Mouse (Mus musculus): ENCODE measurements at regions not wholly inside any gene's neighbourhood (a gene's known extent, or its start where the extent isn't known, plus 50 kb on each side); places are given as distances from the start of the nearest gene placed in this dataset.

DNA sequence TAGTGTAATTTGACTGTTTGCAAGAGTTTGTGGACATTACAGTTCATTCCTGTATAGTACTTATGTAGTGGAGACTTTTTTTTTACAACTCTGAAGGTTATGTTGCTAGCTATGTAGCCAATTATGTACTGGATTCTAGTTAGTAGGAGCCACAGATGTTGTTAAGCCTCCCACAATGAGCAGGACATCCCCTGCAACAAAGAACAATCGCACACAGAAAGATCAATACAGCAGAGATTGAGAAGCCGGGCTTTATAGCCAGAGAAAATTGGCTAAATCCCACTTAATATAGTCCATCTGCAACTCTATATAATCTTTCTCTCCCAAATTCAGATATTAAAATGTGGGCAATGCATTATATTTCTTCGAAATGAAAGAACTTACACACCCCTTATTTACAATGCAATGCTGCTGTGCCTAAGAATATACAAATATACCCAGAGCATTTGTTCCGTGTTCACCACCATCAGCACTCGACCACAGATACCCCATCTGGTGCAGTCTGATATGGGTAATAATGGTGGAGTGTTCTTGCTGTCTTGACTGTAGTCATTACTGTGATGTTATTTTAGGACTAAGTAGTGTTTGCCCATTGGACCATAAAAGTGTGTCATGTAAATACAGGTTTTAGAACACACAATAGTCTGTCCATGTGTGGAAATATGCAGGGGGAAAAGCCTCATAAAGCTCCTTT is 1351.9 kb upstream of the Zeb2 start:
- no peak for DNase-seq

DNA sequence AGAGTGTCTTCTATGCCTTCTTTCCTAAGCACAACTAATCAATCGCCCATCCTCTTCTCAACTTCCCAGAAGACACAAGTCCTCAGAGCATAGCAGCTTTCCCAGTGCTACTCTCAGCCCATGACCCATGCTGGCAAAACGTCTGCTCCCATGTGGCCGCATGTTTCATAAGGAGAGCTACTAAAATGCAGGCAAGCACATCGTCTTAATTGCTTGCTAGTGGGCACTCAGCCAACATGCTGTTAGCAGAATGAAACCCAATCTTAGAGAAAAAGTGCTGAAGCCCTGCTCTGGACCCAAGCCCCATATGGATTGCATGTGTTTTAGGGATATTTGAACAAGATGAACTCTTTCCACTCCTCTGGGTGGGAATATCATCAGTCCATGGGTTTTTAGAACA is 1348.2 kb upstream of the Zeb2 start:
- peak; percentile 27 for DNase-seq

DNA sequence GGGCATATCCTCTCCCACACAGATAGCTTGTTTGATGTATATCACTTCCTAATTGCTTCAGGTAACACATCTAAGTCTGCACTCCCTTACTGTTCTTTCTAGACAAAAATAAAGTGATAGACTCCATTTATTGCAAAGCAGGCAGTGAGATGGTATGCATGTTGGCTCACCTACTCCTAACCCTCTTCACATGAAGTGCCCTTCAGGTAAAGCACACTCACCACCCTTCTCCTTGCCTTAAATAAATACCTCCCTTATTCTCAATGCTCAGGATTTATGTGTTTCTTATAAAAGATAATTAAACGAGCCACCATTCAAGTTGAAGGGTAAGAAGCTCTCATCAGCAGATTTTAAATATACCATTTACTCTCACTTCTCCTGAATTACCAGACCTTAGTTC is 1347.7 kb upstream of the Zeb2 start:
- DNase-seq, result no peak

DNA sequence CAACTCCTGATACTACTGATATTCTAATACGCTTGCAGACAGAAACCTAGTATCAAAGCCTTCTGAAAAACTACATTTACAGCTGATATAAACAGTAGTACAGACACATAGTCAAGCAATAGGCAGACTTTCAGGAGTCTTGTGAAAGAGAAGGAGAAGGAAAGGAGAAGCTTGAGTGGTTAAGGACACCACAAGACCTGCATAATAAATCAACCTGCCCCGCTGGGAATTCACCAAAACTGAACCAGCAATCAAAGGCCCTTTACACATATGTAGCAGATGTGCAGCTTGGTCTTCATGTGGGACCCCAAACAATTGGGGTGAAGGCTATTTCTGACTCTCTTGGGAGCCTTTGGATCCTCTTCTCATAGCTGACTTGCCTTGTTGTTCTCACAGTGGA is 1345.5 kb upstream of the Zeb2 start:
- DNase-seq, result no peak

DNA sequence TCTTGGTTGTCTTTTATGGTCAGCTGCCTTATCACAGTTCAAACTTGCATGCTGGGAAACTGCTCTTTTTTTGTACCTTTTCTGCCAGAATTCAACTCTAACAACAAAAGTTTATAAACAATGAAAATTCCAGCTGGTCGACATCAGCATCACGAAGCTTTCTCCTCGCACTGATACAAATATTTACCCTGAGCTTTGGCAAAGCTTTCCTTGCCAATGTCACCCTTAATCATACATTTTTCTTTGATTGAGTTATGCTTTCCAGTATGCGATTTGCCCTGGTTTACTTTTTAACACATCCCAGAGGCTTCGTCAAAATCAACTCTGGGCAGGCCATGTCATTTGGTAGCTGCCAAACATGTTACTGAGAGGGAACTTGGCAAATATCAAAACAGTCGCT is 1333.5 kb upstream of the Zeb2 start:
- no peak for DNase-seq

DNA sequence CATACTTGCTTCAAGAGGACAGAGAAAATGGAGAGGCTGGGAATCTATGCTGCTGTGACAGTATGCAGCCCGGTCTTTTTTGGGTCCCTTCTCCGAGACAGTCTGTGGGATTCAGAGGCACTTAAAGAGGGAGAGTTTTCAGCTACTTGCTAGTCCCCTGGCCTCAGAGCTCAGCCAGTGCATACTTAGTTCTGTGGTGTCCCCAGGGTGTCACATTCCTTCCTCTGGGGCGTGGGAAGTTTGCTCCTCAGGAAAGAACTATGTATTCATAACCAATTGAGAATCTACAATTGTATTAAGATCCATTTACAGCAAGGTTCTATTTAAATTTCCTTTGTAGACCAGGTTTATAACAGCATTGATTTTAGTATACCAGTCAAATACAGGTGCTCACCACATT is 1328.1 kb upstream of the Zeb2 start:
- no peak for DNase-seq

DNA sequence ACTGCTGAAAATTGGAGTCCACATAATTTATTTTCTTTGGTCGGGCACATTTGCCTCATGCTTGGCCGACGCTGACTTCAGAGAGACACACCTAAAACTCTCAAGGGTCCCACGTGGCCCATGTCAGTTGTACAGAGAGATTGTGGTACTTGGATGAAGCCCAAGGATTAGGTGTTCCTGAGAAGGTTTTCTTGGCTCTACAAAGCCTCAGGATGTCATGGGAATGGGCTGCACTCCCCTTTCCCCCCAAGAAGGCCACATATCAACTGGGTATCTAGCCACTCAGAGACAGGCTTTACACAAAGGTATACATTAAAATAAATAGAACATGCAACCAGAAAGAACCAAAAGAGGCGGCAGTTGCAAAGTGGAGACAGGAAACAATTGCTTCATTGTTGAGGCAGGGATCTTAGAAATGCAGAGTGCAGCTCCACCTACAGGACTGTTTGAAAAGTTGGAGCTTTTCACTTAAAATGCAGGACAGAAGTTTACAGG is 1326.5 kb upstream of the Zeb2 start:
- DNase-seq, result peak; percentile 48

DNA sequence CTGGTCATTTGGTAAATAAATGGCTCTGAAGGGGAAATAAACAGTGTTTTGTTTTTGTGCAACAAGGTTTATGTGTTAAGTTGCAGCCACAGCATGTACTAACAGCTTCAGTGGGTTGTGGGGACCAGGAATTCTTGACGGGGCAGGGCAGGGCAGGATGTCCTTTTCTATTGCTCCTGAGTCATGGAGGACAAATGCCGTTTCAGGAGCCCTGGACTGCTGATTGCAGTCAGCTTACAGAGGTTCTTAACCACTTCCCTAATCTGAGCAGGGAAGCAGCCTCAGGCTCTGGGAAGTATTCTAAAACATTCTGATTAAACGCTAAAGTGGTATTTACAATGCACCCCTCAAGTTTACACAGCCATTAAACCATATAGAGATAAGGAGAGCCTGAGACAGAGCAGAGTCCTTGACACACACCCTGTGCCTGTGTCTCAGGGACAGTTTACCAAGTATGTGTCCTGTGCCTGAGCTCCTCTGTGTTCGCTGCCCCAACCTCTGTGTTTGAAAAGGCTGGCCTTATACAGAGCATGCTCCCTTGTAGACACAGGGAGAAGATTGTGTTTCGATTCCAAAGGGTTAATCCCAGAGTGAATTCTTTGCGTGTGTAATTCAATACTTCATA is 1326.0 kb upstream of the Zeb2 start:
- DNase-seq, result peak; percentile 69

DNA sequence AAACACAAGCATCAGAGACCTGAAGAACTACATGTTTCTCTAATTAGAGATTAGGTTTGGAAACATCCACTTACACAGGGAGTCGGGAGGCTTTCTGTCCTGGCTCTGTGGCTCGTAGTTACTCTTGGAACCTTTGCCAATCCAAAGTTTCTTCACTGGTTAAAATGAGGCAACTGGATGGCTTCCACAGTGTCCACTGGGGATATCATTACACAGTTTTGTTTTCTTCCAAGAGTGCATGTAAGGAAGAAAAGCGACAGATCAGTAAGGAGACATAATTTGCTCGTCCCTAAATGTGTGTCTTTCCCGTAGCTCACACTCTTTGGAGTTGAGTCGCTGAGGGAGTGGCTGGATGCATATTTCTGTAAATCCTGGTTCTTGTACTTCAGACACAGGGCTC is 1325.4 kb upstream of the Zeb2 start:
- DNase-seq, result peak; percentile 26

DNA sequence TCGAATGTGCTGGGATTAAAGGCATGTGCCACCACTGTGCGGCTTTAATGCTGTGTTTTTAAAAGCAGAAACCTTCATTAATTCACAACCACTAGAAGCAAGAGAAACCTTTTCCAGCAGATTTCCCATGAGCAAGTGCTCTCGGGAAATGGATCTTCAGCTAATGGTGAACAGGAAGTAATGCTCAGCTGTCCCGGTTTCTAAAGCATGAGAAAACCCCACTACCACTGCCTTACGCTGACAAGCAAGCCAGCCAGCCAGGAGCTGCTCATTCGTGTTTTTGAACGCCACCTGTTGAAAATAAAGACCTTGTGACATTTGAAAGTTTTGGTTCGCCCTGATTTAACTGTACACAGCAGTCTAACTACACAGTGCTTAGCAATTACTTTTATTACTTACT is 1324.7 kb upstream of the Zeb2 start:
- peak; percentile 19 for DNase-seq

DNA sequence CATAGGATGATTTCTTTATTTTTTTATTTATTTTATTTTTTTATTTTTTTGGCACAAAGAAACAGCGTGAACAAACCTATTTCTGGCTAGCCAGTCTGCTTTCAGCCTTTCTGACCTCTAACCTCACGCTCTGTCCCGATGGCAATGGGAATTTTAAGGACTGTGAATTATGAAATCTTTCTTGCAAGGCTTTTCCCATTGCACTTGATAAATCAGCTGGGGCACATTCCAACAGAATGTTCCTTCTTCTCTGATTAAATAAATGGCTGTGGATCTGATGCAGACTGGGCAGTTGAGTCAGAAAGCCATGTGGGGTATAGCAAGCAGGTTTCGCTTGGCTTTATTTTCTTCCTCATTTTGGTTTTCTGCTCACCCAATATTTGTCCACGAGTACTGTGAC is 1324.2 kb upstream of the Zeb2 start:
- no peak for DNase-seq

DNA sequence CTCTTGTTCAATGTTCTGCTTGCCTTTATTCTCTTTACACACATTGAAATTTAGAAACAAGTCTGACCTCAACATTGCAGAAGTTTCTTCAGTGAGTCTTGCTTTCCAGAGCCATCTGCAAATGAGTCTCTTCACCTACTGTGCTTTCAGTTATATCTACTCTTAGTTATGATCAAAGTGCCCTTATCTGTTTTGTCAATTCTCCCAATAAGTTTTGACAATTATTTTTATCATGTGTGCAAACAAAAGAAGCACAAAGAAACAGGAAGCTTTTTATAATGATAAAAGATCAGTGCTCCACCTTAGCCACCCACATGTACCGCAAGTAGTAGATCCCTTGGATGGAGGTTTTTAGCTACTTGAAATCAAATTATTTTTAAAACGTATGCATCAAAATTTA is 1322.8 kb upstream of the Zeb2 start:
- no peak for DNase-seq

DNA sequence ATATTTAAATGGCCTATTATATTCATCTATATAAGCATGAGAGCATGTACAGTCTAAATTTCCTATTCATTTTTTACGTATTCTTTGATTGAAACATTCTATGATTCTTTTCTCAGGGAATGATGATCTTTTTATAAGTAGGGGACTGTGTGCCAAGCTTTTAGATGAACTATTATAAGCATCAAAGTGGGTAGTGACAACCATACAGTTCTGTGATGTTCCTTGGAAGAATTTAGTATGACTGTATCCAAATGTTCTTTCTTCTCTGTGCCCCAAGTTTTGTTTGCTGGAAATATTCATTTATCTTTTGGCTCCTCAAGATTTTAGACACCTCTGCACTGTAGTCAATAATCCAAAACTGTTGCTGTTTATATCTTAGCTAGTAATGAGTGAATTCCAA is 1301.1 kb upstream of the Zeb2 start:
- no peak for DNase-seq

DNA sequence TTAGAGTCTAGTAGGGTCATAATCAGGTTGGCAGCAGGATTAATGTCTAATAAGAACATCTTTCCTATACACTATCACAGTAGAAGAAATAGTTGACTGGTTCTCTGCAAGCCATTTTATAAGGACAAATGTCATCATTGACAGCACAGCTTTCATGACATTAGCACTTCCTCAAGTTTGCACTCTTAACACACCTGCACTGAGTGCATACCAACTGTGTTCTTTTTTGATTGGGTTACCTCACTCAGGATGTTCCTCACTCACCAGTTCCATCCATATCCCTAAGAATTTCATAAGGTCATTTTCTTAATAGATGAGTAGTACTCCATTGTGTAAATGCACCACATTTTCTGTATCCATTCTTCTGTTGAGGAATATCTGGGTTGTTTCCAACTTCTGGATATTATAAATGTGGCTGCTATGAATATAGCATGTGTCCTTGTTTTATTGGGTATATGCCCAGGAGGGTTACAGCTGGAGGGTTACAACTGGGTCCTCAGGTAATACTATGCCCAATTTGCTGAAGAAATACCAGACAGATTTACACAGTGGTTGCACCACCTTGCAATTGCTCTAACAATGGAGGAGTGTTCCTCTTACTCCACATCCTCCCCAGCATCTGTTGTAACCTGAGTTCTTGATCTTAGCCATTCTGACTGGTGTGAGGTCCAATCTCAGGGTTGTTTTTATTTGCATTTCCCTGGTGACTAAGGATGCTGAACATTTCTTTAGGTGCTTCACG is 1285.3 kb upstream of the Zeb2 start:
- no peak for DNase-seq

DNA sequence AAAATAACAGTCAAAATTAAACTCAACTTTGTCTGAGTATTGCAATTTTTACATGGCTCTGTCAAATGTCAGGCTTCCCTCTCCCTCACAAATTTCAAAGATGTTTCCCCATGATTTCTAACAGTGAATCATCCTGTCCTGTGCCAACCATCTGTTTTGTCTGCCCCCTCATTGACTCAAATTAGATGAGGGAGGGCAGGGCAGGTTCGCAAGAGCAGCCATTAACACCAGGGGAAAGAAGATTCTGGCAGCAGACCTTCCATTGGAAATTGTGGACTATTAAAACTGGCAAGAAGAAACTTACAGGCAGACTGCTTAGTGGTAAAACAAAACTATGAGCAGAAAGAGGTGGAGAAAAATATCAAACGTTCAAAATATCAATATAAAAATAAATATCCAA is 1277.0 kb upstream of the Zeb2 start:
- no peak for DNase-seq

DNA sequence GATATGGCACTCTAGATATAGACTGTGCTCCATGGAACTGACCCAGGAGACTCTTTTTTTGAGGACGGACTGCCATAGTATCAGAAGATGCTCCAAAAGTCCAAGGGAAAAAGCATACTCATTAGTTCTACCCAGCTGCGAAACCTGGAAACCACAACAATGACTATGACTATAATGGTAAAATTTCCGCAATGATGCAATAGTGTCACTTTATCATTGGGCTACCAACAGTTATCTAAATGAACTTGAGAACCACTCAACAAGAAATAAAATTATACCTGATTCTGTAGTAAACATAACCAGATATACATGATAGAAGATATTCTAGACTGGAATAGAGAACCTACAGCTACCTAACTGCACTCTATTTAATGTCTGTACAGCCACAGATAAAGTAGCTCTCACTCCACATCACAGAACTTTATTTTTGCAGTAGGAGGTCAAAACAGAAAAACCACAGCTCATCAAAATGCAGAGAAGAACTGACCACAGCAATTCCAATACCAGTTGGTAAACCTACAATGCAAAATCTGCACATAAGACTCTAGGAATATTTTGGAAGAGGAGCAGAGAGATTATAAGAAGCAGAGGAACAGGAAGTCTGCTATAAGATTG is 1255.8 kb upstream of the Zeb2 start:
- no peak for DNase-seq

DNA sequence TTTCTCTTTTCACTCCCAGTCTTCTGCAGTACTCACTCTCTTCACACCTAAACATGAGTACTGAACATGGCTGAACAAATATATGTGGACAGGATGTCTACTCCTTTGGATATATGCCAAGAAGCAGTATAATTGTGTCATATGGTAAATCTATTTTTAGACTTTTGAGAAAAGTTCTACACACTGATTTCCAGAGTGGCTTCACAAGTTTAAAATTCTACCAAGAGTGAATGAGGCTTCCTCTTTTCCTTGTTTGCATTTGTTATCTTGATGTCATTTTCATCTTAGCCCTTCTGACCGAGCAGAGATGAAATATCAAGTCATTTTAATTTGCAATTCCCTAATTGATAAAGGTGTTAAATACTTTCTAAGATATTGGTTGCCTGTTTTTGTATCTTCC is 1254.6 kb upstream of the Zeb2 start:
- DNase-seq, result no peak

DNA sequence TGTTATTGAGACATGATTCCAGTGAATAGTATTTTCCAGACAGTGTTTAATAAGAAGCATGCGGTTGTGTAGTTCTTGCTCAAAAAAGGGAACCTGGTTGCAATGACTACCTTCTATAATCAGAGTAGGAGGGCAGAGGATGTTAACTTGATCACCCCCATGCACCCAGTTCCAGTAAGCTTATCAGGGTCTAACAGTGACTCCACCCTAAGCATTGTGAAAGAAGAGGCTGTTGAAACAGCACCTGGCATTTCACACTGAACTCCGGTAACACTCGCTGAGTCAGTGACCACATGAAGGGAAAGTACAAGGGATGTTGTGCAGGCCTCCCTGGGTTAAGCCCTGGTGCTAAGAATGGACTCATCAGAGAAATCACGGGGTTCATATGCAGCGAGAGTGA is 1253.8 kb upstream of the Zeb2 start:
- no peak for DNase-seq

DNA sequence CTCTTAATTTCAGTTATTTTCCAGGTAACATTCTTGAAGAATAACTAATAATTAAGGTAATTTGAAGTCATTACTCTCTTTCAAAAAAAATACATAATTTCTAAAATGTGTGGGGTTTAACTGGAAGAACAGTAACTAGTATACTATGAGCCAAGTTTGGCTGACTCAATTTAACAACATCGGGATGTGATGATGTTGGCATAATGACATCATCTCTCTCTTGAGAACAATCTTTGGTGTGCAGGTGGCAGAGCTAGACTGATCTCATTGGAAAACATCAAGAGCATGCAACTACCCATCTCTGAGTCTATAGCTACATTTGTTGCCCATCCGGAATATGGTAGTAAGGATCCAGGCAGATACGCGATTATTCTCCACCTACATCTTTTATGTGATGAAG is 1251.7 kb upstream of the Zeb2 start:
- no peak for DNase-seq

DNA sequence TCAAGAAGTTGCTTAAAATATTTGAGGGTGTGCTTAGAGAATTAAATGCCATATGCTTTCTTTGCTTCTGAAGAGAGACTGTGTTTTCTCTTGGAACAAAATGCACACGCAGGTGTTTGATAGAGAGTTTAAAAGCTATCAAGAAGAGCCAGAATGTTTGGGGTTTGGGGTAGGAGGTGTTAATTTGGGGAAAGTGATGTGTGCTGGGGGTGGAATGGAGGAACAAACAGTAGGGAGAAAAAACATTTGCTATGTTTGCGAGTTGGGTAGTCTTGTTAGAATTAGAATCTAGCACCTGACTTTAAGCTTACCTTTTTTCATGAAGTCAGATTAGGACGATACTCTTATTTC is 1248.9 kb upstream of the Zeb2 start:
- DNase-seq, result no peak

DNA sequence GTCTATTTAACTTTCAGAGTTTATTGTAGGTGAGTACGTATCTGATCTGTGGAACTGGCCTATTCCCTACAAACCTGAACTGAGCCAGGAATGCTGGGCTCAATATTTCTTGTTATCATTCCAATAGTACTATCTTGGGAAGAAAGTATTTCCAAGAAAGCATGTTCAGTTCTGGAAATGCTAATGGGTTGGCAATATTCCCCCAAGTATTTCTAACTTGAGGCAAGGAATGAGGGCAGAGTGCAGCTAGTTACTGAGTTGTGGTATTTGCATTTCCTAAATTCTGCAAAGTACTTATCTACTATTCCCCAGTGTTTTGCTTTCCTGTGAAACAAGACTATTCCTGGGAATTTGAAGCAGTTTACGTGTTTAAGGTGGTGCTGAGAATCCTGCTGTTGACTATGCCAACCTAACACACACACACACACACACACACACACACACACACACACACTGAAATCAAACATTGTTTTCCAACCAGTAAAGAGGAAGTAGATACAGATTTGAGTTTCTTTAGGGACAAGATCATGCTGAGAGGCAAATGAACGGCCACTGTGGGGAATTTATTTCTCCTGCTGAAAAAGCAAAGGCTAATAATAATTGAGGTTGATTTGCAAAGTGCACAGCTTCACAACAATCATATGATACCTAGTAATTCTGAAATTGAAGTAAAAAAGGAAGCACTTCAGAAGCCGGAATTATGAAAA is 1248.4 kb upstream of the Zeb2 start:
- DNase-seq, result no peak

DNA sequence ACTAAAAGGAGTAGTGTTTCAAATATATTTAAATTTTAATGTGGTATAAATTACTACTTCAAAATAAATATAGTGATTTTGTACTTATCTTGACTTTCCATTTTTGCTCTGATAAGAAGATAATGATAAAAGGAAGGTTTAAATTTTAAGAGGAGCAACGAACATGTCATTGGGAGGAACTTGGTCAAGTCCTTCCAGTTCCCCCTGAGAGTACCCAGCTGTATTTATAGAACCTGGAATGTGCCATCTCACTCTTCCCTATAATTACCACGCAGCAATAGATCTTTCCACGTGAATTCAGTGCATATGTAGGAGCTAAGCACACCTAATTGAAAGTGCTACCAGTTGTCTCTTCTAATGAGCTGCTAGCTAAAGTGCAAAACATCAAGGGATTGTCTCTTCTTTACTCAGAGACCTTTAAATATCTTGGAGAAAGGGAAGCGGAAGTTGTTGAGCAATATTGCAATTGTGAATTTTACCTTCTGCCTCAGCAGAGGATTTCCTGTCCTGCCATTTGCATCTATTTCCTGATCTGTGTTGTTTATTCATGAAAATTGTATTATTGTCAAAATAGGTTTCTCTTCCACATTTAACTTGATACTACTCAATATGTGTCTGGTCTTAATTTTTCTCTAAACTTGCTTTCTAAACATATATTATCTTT is 1243.0 kb upstream of the Zeb2 start:
- DNase-seq, result no peak

DNA sequence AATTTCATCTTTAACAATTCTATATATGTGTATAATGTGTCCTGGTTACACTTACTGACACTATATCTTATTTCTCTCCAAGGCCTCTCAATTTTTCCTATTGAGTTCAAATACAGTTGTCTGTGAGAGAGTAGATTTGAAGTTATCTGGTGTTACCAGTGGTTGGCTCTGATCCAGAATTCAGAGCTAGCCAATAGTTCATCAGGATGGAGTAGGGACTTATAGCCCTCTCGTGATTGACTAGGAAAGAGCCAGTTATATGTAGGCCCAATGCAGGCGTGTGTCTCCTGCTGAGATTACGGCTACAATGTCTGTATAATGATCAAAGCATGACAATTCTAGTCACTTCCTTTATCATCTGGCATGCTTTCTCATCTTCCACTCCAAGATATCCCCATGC is 1241.0 kb upstream of the Zeb2 start:
- no peak for DNase-seq

Measured in kidney, postnatal 14 days (tissue).